Mouse (Mus musculus) G1E (cell line): Measurements from ENCODE around the gene Myo10.

ENCODE experiments used
- CTCF ChIP-seq: IDR thresholded peaks from 2 replicates; pipeline ENCODE4 v1.5.1; 2012; ENCODE audit warnings: low read depth, low read length, inconsistent platforms, mixed read lengths
- TAL1 ChIP-seq: conservative IDR thresholded peaks from 2 replicates; pipeline ENCODE4 v1.6.1; 2012; ENCODE audit warnings: low read depth, low read length, inconsistent platforms, mixed read lengths

- no peak for TF ChIP-seq CTCF
- TF ChIP-seq TAL1: no peak
Measured at GRCm38 (mm10) chr15:25625471-25625870, 3.1 kb downstream of the Myo10 start.
